Mouse (Mus musculus): ENCODE results near the gene Vasp.

Gene Vasp

DNA sequence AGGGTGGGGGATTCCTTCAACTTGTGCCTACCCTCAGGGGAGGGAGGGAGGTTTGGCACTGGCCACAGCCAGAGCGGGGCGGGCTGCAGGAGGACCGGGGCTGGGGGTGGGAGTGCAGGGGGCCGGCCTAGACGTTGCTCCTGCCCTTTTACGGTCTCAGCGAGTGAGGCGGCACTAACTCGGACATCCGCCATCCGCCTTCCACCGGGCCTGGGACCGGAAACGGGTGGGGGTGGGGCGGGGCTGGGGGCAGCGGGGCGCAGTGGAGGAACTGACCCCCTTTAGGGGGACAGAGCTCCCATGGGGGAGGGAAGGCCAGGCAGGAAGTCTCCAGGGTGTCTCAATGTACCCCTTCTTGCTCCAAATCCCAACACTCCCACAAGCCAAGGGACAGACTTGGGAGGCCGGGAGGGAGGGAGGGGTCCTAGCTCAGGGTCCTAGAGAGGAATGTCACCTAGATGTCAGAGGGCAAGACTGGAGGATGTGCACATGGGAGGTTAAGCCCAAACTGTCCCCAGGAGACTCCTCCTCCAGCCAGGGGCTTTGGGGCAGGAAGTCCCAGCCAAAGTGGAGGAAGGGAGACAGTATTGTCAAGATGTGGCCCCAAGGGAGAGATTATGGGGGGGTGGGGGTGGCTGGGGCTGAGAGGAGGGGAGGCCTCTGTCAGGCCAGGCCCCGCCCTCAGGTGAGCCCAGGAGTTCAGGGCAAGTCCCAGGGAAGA, 1.7 kb downstream of the Vasp start:
- no peak for DNase-seq

DNA sequence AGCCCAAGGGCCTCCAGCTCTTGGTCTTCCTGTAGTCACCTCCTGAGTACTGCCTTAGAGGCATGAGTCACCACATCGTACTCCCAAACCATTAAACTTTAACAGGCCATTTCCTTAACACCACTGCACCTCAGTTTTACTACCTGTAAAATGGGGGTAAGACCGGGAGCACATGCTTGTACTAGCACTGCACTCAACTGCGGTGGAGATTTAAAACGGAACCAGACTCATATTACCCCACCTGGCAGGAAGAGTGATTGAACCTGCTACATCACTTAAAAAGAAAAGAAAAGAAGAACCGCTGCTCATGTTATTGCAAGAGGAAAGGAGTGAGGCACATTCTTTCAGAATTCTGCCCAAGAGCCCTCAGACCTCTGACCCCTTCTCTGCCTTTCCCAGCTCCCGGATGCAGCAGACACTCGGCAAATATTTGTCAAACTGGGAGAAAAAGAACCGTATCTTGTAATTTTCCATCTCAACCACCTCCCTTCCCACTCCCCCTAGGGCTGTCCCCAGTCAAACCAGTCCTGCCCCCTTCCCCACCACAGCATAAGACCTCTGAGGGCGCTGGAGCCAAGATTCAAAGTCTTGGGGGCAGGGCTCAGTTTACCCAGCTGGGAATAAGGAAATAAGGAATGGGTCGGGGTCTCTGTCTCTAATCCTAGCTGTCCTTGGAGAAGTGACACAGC, 2.5 kb downstream of the Vasp start:
- no peak for DNase-seq

DNA sequence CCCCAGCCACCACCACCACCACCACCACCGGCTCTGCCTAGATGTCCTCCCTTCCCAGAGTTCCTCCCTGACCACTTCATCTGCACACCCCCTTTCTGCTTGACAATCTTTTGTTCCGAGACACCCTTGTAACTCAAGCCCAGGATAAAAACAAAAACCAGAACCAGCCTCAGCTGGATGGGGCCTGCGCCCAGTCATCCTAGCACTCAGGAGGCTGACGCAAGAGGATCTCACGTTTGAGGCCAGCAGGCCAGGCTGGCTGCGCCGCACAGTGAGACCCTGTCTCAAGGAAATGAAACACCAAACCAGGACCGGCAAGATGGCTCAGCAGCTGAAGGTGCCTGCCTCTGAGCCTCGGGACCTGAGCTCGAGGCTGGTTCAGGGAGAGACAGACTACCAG, 4.6 kb downstream of the Vasp start:
- no peak for DNase-seq

DNA sequence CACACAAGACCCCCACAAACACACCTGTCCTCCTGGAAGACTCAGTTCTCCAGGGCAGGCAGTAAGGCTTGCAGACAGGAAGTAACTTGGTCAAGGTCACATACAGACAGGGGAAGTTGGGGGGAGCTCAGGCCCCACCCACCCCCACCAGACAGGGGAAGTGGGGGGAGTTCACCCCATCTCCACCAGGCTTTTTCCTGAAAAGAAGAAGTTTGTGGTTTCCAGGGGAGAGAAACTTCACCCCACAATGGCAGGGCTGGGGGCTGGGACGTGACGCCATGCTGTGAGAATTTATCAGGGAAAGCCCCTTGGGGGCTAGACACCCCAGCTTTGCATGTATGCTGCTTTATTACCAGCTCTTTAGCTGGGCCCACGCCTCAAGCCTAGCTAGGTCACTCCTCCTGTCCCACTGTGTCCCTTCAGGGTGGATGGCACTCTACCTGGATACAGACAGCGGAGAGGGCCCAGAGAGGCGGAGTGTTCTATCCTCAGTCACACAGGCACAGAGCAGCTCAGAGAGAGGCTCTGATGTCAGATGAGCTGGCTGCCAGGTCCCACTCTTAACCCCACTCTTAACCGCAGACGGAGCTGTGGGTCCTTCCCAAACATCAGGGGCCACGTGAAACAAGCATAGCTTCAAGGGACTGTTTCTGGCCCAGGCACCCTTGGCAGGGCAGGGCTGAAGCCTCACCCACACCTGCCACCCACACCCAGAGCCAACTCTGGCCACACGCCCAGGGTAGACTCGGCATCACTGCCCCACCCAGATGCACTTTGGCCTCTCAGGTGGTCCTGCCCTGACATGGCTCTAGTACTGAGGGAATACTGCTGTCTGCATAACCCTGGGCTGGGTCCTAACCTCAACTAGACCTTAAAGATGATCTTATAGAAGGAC, 5.4 kb downstream of the Vasp start:
- no peak for DNase-seq

DNA sequence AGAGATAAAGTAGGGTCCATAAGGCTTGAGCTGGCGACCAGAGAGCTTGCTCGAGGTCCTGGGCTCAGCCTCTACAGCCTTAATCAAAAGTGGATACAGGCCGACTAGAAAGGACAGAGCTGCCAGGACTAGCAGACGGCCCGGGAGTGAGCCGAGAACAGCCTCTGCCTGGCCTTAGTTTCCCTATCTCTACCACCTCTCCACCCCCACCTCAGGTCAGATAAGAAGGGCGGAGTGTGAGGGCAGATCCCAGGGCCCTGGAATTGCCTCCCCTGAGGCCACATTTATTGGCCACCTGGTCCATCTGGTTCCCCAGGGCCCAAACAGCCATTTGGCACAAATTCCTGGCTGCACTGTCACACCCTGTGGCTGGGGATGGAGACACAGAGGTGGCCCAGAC, 6.5 kb downstream of the Vasp start:
- DNase-seq: no peak

- no peak for DNase-seq
These were observed 13.3 kb downstream of the Vasp start for GRCm38 (mm10) chr7:19258336-19258735.

DNA sequence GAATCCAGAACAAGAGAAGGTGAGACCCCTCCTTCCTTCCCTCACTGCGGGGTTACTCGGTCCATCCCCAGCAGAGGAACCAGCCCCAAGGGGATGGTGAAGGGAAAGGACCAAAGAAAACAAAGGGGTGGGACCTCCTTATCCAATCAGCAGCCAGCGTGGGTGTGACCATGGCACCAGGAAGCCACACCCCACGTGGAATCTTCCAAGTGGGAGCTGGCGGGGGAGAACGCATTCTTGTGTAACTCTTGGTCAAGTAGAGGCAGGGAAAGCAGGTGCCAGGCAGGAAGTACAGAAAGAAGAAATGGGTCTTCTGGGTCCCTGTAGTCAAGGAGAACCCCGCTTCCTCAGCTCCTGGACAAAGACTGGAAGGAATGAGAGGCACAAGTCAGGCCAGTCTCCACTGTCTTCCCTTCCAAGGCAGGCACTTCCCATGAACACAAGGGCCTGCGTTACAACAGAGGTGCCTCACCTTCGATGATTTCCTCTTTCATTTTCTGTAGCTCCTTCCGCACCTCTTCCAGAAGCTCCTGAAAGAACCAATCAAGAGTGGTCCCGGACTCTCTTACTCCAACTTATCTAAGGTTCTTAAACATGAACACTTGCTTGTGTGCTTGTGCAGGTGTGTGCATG, 14.1 kb downstream of the Vasp start:
- DNase-seq: peak; percentile 70

- no peak for DNase-seq
These were observed 15.1 kb downstream of the Vasp start for GRCm38 (mm10) chr7:19256567-19256966.

- DNase-seq: no peak
These were observed 16.2 kb downstream of the Vasp start for GRCm38 (mm10) chr7:19255395-19255794.

DNA sequence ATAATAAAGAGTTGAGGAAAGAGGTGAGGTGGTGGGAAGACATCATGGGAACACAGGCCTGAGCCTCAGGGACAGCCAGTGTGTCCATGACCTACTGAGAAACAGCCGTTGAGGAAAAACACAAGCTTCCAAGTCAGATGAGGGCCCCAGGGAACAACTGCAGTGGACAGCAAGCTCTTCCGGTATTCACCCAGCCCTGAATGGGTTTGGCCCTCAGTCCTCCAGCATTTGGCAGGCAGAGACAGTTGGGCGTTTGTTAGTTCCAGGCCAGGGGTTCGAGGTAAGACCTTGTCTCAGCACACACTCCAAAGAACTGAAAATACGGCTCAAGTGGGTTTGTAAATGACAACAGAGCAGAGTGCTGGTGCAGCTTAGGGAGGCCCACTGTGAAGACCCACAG, 18.2 kb downstream of the Vasp start:
- no peak for DNase-seq

DNA sequence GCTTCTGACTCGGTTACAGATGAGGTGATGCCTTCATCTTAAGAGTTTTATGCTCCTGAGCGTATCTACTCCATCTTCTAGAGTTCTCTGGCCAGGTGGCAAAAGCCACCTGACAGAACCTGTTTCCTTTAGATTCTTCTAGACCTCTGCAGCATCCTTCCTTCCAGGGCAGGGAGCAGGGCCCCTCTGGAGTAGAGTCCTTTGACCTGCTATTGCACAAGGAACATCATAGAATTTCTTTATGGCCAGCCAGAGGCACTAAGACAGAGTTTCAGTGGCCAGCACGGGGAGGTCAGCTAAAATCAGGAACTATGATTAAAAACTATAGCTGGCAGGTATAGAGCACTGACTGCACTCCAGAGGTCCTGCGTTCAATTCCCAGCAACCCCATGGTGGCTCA, 19.5 kb downstream of the Vasp start:
- DNase-seq: no peak

DNA sequence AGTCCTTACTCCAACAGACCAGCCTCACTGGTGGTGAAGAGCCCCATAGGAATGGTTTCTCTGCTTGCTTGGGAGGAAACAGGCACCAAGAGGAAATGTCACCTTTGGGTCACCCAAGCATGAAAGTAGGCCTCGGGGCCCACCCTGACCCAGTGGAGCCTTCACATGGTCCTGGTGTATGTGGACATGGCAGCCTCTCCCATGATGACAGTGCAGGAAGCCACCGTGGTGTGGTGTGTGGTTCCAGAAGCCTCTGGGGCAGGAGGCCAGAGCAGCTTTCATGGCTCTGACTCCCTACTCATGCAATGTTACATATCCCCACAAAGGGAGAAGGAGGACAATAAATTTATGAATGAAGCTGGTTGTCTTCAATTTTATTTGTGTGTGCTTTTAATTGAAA, 24.1 kb downstream of the Vasp start:
- no peak for DNase-seq

GRCm38 (mm10) chr7:19246855-19247254, 24.8 kb downstream of the Vasp start:
- DNase-seq: no peak

GRCm38 (mm10) chr7:19245083-19245482, 26.5 kb downstream of the Vasp start:
- no peak for DNase-seq

DNA sequence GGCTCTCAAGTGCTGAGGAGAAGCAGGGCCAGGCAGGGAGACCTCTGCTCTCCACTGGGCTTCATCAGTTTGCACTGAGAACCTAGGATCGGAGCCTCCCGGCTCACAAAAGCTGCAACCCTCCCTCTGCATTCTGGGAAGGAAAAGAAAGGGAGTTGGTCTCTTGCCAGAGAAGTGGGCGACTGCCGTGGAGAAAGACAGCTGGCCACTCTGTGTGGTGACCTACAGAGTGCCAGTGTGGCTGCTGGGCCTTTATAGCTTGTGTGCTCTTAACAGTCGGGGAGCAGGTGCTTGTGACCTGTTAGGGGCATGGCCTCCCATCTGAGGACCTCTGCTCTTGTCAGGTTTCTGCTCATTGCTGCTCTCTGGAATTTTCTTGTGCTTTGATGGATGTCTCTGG, 27.8 kb downstream of the Vasp start:
- DNase-seq: peak; percentile 46

DNA sequence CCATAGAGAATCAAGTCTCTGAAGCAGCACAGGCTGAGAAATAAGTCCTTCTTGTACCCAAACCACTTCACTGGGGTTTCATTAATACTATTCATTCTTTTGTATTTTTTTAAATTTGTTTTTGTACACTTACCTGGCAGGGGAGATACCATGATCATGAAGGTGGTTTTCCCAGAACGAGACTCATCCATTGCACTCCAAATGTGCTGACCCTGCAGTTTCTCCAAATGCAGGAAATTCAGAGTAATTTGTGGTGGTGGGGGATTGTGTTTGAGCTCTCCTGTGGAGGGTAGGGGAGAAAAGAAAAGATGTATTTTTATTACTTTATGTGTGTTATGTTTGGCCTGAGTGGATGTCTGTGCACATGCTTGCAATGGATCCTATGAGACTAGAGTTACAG, 29.6 kb downstream of the Vasp start:
- DNase-seq: no peak

GRCm38 (mm10) chr7:19240905-19241463, 30.6 kb downstream of the Vasp start:
- DNase-seq: peak; percentile 51

DNA sequence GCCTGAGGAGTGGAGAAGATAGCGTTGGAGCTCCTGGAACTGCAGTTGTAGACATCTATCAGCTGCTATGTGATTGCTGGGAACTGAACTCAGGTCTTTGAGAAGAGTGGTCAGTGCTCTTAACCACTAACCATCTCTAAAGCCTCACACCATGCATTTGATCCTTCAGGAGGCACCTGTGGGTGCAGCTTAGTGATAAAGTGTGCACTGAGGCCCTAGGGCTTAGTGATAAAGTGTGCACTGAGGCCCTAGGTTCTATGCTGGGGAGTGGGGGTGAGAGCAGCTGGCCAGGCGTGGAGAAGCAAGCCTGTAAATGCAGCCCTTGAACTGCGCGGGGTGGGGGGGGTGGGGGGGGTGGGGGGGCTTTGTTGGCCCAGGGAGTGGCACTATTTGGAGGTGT, 31.6 kb downstream of the Vasp start:
- no peak for DNase-seq

- DNase-seq: peak; percentile 90
These were observed 32.2 kb downstream of the Vasp start for GRCm38 (mm10) chr7:19239423-19239822.

- no peak for DNase-seq
These were observed 33.3 kb downstream of the Vasp start for GRCm38 (mm10) chr7:19238344-19238743.

- DNase-seq: no peak
These were observed 35.2 kb downstream of the Vasp start for GRCm38 (mm10) chr7:19236411-19236810.

- DNase-seq: no peak
These were observed 36.4 kb downstream of the Vasp start for GRCm38 (mm10) chr7:19235092-19235671.

All from right cerebral cortex, adult 18-20 months (tissue).